Mouse (Mus musculus): ENCODE measurements around the gene Blvrb. TPM values are rescaled to one million over a fixed set of nuclear protein-coding genes. Genes with fewer than 3 reads are reported as not detected.
A peak's percentile ranks its signal among the peaks of the same experiment; 100 is the strongest.

Gene Blvrb
- polyA plus RNA-seq, 1 experiment from 2014 or later: 16.8 TPM

DNA sequence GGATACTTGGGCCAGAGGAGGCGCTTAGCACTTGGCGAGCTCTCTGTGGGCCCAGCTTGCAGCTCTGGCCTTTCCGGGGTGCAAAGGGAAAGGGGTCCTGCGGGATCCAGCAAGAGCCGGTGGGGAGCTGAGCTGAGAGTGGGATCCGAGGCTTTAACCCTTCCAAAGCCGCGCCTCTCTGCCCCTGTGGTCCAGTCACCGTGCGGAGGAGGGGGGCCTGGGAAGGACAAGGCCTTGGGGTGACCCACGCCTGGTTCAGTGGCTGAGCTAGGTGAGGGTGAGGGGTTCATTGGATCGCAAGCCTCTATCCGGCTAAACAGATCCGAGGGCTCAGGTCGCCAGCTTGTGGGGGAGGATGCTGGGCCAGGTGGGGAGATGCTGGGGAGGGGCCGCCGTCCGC, 1.7 kb upstream of the Blvrb start:
- H3K4me1 ChIP-seq (replicated peaks; ENCODE audit: control insufficient read depth, insufficient read depth, low read length): peaks cover 17% of the 10 kb centered on the region
- peak overlapping the region; percentile 60 for H3K9ac ChIP-seq (replicated peaks; ENCODE audit: low read depth, low read length)
- no peaks in the 10 kb centered on the region for H3K27me3 ChIP-seq (replicated peaks; ENCODE audit: control insufficient read depth, insufficient read depth, low read length)
- 3% methylated on average over 14 of the region's 18 CpGs for WGBS
- H3K27ac ChIP-seq (ENCODE audit: low read length): no peak overlapping the region; the same call in 1 of the 2 replicates
- ATAC-seq: no peak
- H3K4me3 ChIP-seq (replicated peaks; ENCODE audit: low read length): peak overlapping the region; percentile 59
- H3K4me2 ChIP-seq (ENCODE audit: low read length): peak overlapping the region; percentile 93
- no peaks in the 10 kb centered on the region for H3K36me3 ChIP-seq (ENCODE audit: control insufficient read depth, insufficient read depth)
- no peaks in the 10 kb centered on the region for H3K9me3 ChIP-seq (ENCODE audit: control insufficient read depth, low read length)

DNA sequence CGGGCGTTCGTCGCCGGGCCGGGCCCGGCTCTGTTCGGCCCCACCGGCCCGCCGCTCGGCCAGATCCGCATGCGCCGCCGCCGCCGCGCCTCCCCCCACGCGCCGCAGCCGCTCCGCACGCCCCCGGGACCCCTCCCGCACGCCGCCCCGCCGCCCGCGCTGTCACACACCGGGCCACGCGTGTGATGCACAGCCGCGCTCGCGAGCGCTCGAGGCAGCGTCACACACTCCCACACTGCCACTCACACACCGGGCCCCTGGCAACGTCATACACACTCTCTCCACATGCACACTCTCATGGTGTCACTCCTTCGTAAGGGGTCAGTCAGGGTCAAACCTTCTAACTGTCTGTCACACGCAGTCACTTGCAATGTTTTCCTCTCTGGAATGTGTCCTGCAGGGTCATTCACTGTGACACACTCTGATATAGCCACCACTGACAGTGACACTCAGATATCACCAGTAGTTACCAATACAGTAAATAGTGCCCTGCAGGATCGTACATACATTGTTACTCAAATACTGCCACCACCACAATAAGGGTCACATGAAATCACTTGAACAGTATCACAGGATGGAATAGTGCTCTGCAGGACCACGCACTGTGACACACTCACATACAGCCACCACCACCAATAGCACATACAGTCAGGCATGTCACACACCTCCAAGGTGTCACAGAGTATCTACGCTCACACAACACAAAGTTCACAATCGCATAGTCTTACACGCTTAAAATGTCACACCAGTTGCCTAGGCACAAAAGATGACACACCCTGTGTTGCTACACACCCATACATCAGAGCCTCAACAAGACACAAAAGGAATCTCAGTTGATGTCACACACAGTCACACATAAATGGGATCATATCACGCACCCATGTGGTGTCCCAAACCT, 1.0 kb upstream of the Blvrb start:
- H3K9ac ChIP-seq (replicated peaks; ENCODE audit: low read depth, low read length): peak overlapping the region; percentile 64
- peak overlapping the region; percentile 59 for H3K4me3 ChIP-seq (replicated peaks; ENCODE audit: low read length)
- peak; percentile 52 for ATAC-seq
- H3K36me3 ChIP-seq (ENCODE audit: control insufficient read depth, insufficient read depth): no peaks in the 10 kb centered on the region
- H3K9me3 ChIP-seq (ENCODE audit: control insufficient read depth, low read length): no peaks in the 10 kb centered on the region
- peak overlapping the region; percentile 26 for H3K27ac ChIP-seq (ENCODE audit: low read length)
- peaks cover 17% of the 10 kb centered on the region for H3K4me1 ChIP-seq (replicated peaks; ENCODE audit: control insufficient read depth, insufficient read depth, low read length)
- WGBS: 12% methylated on average over 23 of the region's 53 CpGs
- H3K27me3 ChIP-seq (replicated peaks; ENCODE audit: control insufficient read depth, insufficient read depth, low read length): no peaks in the 10 kb centered on the region
- H3K4me2 ChIP-seq (ENCODE audit: low read length): peak overlapping the region; percentile 93

DNA sequence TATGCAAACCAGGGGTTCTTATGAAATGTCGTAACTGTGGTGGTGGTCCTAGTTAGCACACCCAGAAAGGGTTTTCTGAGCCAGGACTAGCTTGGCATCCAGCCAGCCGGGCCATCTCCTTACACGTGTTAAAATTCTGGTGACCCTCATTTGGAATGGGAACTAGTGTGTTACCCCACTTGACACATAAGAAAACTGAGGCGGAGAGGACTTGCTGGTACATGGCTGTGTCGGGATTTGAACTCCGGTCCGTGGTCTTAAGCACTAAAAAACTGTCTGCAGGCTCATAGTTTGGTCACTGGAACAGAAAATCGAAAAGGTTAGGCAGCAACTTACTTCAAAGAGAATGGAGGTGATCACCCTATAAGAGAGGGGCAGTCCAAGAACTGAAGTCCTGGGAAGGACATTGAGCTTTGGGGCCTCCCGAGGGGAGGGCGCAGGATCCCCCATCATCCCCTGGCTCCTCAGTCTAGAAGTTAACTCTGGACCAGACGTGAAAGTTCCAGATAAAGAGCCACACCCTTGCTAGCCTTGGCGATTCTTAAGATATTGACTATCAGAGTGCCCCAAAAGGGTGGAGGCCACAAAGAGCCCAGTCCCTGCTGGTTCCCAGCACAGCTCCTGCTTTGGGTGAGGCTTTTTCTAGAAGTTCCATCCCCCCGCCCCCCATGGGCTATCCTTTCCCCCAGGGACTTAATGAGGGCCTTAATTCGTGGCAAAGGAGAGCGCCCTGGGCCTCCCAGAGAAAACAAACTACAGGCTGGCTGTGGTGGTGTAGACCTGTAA, 836 bp downstream of the Blvrb start:
- no peak for ATAC-seq

DNA sequence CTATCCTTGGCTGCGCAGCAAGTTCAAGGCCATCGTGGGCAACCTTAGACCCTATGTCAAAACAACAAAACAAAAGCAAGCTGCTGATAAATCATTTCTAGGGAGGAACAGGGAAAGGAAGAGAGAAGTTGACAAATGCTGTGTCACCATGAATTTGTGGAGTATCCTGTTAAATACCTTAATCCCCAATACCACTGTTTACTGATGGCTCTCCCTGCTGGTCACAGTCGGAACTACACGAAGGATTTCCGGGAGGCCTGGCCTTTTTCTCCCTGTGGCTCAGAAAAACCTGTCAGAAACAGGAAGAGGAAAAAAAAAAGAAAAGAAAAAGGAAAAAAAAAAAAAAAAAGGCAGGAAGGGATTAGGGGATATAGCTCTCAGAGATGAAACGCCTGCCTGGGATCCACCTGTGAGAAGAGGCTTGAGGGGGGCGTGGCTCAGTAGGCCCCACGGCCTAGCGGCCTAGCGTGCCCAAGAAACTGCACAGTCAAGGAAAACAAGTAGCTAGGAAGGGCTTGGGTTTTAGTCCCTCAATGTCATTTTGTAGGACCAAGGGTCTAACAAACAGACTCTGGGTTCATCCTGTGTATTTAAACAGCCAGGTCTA, 1.6 kb downstream of the Blvrb start:
- H3K27me3 ChIP-seq (replicated peaks; ENCODE audit: control insufficient read depth, insufficient read depth, low read length): no peaks in the 10 kb centered on the region
- ATAC-seq: no peak
- WGBS: 69% methylated on average over 10 of the region's 10 CpGs
- H3K4me1 ChIP-seq (replicated peaks; ENCODE audit: control insufficient read depth, insufficient read depth, low read length): peaks cover 17% of the 10 kb centered on the region
- H3K27ac ChIP-seq (ENCODE audit: low read length): no peak overlapping the region
- H3K36me3 ChIP-seq (ENCODE audit: control insufficient read depth, insufficient read depth): no peaks in the 10 kb centered on the region
- H3K9me3 ChIP-seq (ENCODE audit: control insufficient read depth, low read length): no peaks in the 10 kb centered on the region
- H3K9ac ChIP-seq (replicated peaks; ENCODE audit: low read depth, low read length): no peak overlapping the region
- H3K4me2 ChIP-seq (ENCODE audit: low read length): no peak overlapping the region
- no peak overlapping the region for H3K4me3 ChIP-seq (replicated peaks; ENCODE audit: low read length)

More for the DNA sequence above, 836 bp downstream of the Blvrb start:
- H3K27ac ChIP-seq (ENCODE audit: low read length): no peak overlapping the region
- peaks cover 17% of the 10 kb centered on the region for H3K4me1 ChIP-seq (replicated peaks; ENCODE audit: control insufficient read depth, insufficient read depth, low read length)
- H3K4me2 ChIP-seq (ENCODE audit: low read length): peak overlapping the region; percentile 93
- H3K36me3 ChIP-seq (ENCODE audit: control insufficient read depth, insufficient read depth): no peaks in the 10 kb centered on the region
- H3K4me3 ChIP-seq (replicated peaks; ENCODE audit: low read length): peak overlapping the region; percentile 59
- WGBS: 60% methylated on average over 15 of the region's 15 CpGs
- H3K9ac ChIP-seq (replicated peaks; ENCODE audit: low read depth, low read length): peak overlapping the region; percentile 64
- no peaks in the 10 kb centered on the region for H3K27me3 ChIP-seq (replicated peaks; ENCODE audit: control insufficient read depth, insufficient read depth, low read length)
- no peaks in the 10 kb centered on the region for H3K9me3 ChIP-seq (ENCODE audit: control insufficient read depth, low read length)

DNA sequence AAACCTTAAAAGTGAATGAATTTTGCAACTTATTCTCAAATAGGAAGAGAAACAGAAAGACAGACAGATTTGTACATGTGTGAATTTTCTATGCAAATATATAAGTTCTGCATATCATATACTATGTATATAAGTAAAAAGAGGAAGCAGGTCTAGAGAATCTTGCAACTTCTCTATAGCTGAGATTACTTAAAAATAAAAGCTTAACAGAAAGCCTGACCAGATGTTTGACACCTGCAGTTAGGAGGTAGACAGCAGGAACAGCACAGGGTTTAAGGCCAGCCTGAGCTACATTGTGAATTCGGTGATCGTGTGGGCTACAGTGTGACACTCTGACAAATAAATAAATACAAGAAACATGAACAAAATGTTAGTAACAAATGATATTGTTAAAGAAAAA, 3.6 kb downstream of the Blvrb start:
- H3K27ac ChIP-seq (ENCODE audit: low read length): no peak overlapping the region
- no peak for ATAC-seq
- WGBS: 98% methylated on average over 2 of the region's 2 CpGs
- H3K36me3 ChIP-seq (ENCODE audit: control insufficient read depth, insufficient read depth): no peaks in the 10 kb centered on the region
- H3K9ac ChIP-seq (replicated peaks; ENCODE audit: low read depth, low read length): no peak overlapping the region
- H3K27me3 ChIP-seq (replicated peaks; ENCODE audit: control insufficient read depth, insufficient read depth, low read length): no peaks in the 10 kb centered on the region
- no peaks in the 10 kb centered on the region for H3K9me3 ChIP-seq (ENCODE audit: control insufficient read depth, low read length)
- H3K4me2 ChIP-seq (ENCODE audit: low read length): no peak overlapping the region
- no peak overlapping the region for H3K4me3 ChIP-seq (replicated peaks; ENCODE audit: low read length)
- H3K4me1 ChIP-seq (replicated peaks; ENCODE audit: control insufficient read depth, insufficient read depth, low read length): peaks cover 17% of the 10 kb centered on the region

DNA sequence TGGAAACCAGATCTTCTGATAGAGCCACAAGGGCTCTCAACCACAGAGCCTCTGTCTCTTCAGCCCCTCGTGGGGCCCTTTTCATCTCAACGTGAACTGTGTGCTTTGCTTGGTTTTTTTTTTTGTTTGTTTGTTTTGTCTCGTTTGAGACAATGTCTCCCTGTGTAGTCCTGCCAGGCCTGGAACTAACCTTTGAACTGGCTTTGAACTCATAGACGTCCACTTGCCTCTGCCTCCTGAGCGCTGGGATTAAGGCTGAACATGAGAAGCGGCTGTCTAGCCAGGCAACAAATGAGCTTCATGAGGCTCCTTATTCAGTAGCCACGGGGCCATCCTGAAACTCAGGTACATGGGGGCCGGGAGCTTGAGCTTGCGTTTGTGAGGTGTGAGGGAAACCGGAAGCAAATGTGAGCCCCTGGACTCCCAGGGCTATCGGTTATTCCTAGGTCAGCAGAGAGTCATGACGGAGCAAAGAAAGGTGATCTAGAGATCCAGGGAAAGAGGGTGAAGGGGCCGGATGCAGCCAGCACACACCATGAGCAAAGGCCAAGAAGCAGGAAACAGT, 4.5 kb downstream of the Blvrb start:
- no peak overlapping the region for H3K27ac ChIP-seq (ENCODE audit: low read length)
- no peak for ATAC-seq
- H3K4me2 ChIP-seq (ENCODE audit: low read length): no peak overlapping the region
- H3K27me3 ChIP-seq (replicated peaks; ENCODE audit: control insufficient read depth, insufficient read depth, low read length): no peaks in the 10 kb centered on the region
- no peaks in the 10 kb centered on the region for H3K9me3 ChIP-seq (ENCODE audit: control insufficient read depth, low read length)
- WGBS: 57% methylated on average over 13 of the region's 13 CpGs
- H3K4me1 ChIP-seq (replicated peaks; ENCODE audit: control insufficient read depth, insufficient read depth, low read length): peaks cover 9% of the 10 kb centered on the region
- H3K36me3 ChIP-seq (ENCODE audit: control insufficient read depth, insufficient read depth): no peaks in the 10 kb centered on the region
- no peak overlapping the region for H3K9ac ChIP-seq (replicated peaks; ENCODE audit: low read depth, low read length)
- H3K4me3 ChIP-seq (replicated peaks; ENCODE audit: low read length): no peak overlapping the region

DNA sequence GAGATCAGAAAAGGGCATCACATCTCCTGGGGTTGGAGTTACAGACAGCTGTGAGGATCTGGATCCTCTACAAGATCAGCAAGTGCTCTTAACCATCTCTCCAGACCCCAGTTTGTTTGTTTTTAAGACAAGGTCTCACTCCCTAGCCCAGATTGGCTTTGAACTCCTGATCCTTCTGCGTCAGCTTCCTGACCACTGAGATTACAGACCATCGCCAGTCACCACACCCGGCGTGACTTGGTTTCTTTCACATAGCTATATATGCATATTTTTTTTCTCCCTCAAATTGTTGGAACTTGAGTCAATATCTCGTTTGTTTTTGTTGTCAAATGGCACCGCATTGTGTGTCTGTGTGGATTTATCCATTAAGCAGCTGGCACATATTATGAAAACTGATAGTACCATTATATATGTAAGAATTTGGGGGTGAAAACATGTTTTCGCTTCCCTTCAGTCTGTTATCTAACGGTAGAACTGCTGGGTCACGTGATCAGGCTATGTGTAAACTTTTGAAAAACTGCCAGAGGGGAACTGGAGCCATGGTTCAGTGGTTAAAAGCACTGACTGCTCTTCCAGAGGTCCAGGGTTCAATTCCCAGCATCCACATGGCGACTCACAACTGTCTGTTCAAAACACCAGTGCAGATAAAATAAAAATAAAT, 6.8 kb downstream of the Blvrb start:
- 80% methylated on average over 10 of the region's 10 CpGs for whole genome bisulfite sequencing

DNA sequence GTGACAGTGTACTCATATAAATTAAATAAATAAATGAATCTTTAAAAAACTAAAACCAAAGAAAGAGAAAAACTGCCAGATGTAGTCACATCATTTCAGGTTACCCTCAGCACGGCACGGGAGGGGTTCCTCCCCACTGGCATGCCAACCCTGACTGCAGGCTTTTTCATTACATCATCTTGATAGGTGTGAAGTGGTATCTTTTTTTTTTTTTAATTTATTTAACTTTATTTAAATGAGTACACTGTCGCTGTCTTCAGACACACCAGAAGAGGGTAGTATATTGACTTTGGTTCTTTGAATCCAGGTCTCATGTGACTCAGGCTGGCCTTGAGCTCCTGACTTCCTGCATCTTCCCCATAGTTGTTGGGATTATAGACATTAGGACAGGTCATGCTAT, 7.5 kb downstream of the Blvrb start:
- no peak overlapping the region for H3K9ac ChIP-seq (replicated peaks; ENCODE audit: low read depth, low read length)
- no peaks in the 10 kb centered on the region for H3K9me3 ChIP-seq (ENCODE audit: control insufficient read depth, low read length)
- H3K36me3 ChIP-seq (ENCODE audit: control insufficient read depth, insufficient read depth): no peaks in the 10 kb centered on the region
- no peaks in the 10 kb centered on the region for H3K27me3 ChIP-seq (replicated peaks; ENCODE audit: control insufficient read depth, insufficient read depth, low read length)
- WGBS: 91% methylated on average over 3 of the region's 3 CpGs
- no peaks in the 10 kb centered on the region for H3K4me1 ChIP-seq (replicated peaks; ENCODE audit: control insufficient read depth, insufficient read depth, low read length)
- H3K4me2 ChIP-seq (ENCODE audit: low read length): no peak overlapping the region
- no peak overlapping the region for H3K4me3 ChIP-seq (replicated peaks; ENCODE audit: low read length)
- no peak for ATAC-seq
- no peak overlapping the region for H3K27ac ChIP-seq (ENCODE audit: low read length)

More for the DNA sequence above, 6.8 kb downstream of the Blvrb start:
- no peak for ATAC-seq
- Histone ChIP-seq H3K4me1 (replicated peaks; ENCODE audit: control insufficient read depth, insufficient read depth, low read length) (no peaks in the 10 kb centered on the region), H3K9me3 (ENCODE audit: control insufficient read depth, low read length) (no peaks in the 10 kb centered on the region), H3K4me2 (ENCODE audit: low read length) (no peak overlapping the region), H3K36me3 (ENCODE audit: control insufficient read depth, insufficient read depth) (no peaks in the 10 kb centered on the region), H3K27ac (ENCODE audit: low read length) (no peak overlapping the region), H3K27me3 (replicated peaks; ENCODE audit: control insufficient read depth, insufficient read depth, low read length) (no peaks in the 10 kb centered on the region), H3K9ac (replicated peaks; ENCODE audit: low read depth, low read length) (no peak overlapping the region), H3K4me3 (replicated peaks; ENCODE audit: low read length) (no peak overlapping the region)
